Mouse (Mus musculus) heart, embryonic 11.5 days (tissue): ENCODE results near the gene Polr3g. TPM values are rescaled to one million over a fixed set of nuclear protein-coding genes. Genes with fewer than 3 reads are reported as not detected.
"Not testable (repeated sequence)": the region's sequence is repeated elsewhere in the genome, so short reads cannot be mapped to it uniquely, and the experiment has no call there.

Source experiments
- ATAC-seq: fragments of 200-750 bp; cut with Nextera tagmentation; replicated peaks from 2 replicates; pipeline ENCODE4 v1.8.0; 2017; ENCODE audit warnings: moderate library complexity; ENCODE audit not compliant: insufficient number of reproducible peaks, low FRiP score, low TSS enrichment
- H3K27ac ChIP-seq: fragments of 300-500 bp; sonication (generic); 2 replicates; pipeline ENCODE4 v1.5.1; 2014; ENCODE audit warnings: mild to moderate bottlenecking, low read depth, low read length
- H3K27me3 ChIP-seq: fragments of 300-500 bp; sonication (generic); 2 replicates; pipeline ENCODE4 v1.6.1; 2014; ENCODE audit warnings: mild to moderate bottlenecking, low read length, mixed read lengths; ENCODE audit not compliant: control insufficient read depth, insufficient read depth
- H3K36me3 ChIP-seq: fragments of 300-500 bp; sonication (generic); 2 replicates; pipeline ENCODE4 v1.6.1; 2014; ENCODE audit warnings: mild to moderate bottlenecking, low read length, moderate library complexity, mixed read lengths; ENCODE audit not compliant: control insufficient read depth, insufficient read depth
- H3K4me1 ChIP-seq: fragments of 300-500 bp; sonication (generic); 2 replicates; pipeline ENCODE4 v1.6.1; 2014; ENCODE audit warnings: low read length; ENCODE audit not compliant: control insufficient read depth, insufficient read depth
- H3K4me2 ChIP-seq: fragments of 300-500 bp; sonication (generic); 2 replicates; pipeline ENCODE4 v1.6.1; 2014; ENCODE audit warnings: mild to moderate bottlenecking, moderate library complexity
- H3K4me3 ChIP-seq: fragments of 300-500 bp; sonication (generic); 2 replicates; pipeline ENCODE4 v1.5.1; 2014; ENCODE audit warnings: low read depth, low read length
- H3K9ac ChIP-seq: fragments of 300-500 bp; sonication (generic); 2 replicates; pipeline ENCODE4 v1.6.1; 2014; ENCODE audit warnings: mild to moderate bottlenecking, low read depth, low read length, moderate library complexity
- H3K9me3 ChIP-seq: fragments of 300-500 bp; sonication (generic); replicated peaks from 2 replicates; pipeline ENCODE4 v1.6.1; 2016; ENCODE audit warnings: low read length; ENCODE audit not compliant: control insufficient read depth
- WGBS: fragments of 180-500 bp; shearing (Covaris S2); extraction: QIAGEN DNeasy Blood & Tissue Kit; methylation state at CpG from one replicate; pipeline ENCODE4 v1.1.7; 2014; ENCODE audit not compliant: insufficient replicate concordance; 5-methylcytosine and 5-hydroxymethylcytosine counted together
- polyA plus RNA-seq: library from polyadenylated mRNA; unstranded; fragments of >200 nt; fragmentation: Nextera tagmentation; extraction: Ambion mirVana; gene quantifications from 2 replicates; pipeline ENCODE4 v1.2.1, GENCODE M21; 2014

Gene Polr3g
- polyA plus RNA-seq, 1 experiment from 2014 or later: 26.2 TPM

DNA sequence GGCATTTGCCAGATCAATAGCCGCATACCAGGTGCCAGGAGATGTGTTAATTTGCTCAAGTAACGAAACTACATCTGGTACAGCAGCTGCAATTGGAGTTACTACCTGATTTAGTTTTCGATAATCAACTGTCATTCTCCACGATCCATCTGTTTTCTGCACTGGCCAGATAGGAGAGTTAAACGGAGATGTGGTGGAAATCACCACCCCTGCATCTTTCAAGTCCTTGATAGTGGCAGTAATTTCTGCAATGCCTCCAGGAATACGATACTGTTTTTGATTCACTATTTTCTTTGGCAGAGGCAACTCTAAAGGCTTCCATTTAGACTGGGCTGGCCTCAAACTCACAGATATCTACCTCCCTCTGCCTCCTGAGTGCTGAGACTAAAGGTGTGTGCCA, 60.4 kb downstream of the Polr3g start:
- H3K4me3 ChIP-seq, H3K4me1 ChIP-seq, ATAC-seq, H3K9me3 ChIP-seq, H3K36me3 ChIP-seq, H3K4me2 ChIP-seq, H3K27me3 ChIP-seq, H3K9ac ChIP-seq, H3K27ac ChIP-seq: not testable (repeated sequence)
- 66% methylated on average over 5 of the region's 6 CpGs for WGBS

DNA sequence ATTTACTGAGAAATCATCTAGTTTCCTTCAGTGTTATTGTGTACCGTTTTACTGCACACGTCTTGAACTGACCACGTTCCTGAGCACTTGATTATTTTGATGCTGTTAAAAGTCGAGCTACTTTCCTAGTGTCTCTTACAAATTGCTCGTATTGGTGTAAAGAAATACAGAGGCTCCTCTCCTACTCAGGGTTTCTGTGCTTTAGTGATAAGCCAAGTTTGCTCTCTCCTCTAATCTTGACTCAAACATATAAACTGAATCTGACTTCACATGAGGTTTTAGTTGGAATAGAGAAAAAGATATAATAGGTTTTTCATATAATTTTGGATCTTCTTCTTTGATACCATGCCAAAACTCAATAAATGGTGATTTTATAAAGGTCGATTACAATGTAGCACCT, 64.5 kb downstream of the Polr3g start:
- Histone ChIP-seq H3K27me3 (no peaks in the 10 kb centered on the region), H3K4me2 (no peak overlapping the region), H3K27ac (no peak overlapping the region), H3K9me3 (no peaks in the 10 kb centered on the region), H3K4me1 (peaks cover 8% of the 10 kb centered on the region; the same call in 1 of the 2 replicates), H3K9ac (no peak overlapping the region), H3K36me3 (no peaks in the 10 kb centered on the region), H3K4me3 (no peak overlapping the region)
- WGBS: 82% methylated on average over 6 of the region's 6 CpGs
- no peak for ATAC-seq

DNA sequence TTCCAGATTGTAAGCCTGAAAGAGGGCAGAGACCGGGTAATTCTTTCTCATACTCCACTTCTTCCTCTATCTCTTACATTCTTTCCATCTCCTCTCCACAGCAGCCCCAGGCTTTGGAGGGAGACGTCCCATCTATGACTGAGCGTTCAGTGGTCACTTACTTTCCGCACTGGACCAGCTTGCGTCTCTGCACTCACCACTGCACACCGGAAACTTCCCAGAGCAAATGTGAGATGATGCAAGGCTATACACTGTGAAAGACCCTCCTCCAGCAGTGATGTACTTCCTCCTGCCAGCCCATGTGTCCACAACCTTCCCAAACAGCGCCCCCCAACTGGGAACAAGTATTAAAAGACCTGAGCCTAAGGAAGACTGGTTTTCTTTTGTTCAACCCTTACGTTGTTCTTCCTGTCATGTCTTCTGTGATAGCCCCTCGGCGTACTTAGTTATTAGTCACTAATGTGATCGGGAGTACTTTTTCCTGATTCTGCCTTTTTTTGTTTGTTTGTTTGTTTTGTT, 66.7 kb downstream of the Polr3g start:
- Histone ChIP-seq H3K27me3 (no peaks in the 10 kb centered on the region), H3K4me3 (no peak overlapping the region), H3K9me3 (no peaks in the 10 kb centered on the region), H3K27ac (no peak overlapping the region), H3K9ac (no peak overlapping the region), H3K36me3 (no peaks in the 10 kb centered on the region), H3K4me2 (no peak overlapping the region), H3K4me1 (peaks cover 8% of the 10 kb centered on the region; the same call in 1 of the 2 replicates)
- WGBS: 83% methylated on average over 11 of the region's 11 CpGs
- no peak for ATAC-seq

DNA sequence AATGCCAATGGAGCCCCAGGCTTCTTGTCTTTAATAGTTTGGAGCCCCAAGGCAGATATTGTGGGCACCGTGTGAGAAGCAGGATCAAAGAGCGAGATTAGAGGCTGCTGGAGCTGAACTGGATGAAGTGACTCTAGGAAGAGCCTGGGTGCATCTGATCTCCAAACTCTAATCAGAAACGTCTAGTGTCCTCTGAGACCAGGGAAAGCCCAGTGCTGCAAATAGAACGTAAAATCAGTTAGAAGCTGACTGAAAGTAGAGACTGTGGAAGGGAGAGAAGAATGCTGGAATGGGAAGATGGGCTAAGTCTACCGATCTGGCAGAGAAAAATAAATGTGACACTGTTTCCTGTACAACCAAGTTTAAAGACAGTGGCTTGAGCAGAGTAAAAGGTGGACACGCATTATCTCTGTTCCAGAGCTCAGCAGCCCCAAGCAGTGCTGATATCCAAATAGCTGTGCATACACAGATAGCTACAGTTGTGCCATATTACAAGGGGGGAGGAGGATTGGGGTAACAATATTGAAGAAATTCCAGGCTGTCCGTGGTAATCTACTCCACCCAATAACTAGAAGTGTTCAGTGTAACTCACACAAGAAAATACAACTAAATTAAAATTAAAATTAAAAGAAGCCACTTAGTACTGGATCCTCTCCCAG, 68.2 kb downstream of the Polr3g start:
- Histone ChIP-seq H3K27ac (no peak overlapping the region), H3K27me3 (no peaks in the 10 kb centered on the region), H3K4me3 (no peak overlapping the region), H3K4me1 (peaks cover 8% of the 10 kb centered on the region; the same call in 1 of the 2 replicates), H3K36me3 (no peaks in the 10 kb centered on the region), H3K9me3 (no peaks in the 10 kb centered on the region), H3K9ac (no peak overlapping the region), H3K4me2 (peak overlapping the region; percentile 14)
- peak; percentile 69 for ATAC-seq
- WGBS: 32% methylated on average over 7 of the region's 7 CpGs

DNA sequence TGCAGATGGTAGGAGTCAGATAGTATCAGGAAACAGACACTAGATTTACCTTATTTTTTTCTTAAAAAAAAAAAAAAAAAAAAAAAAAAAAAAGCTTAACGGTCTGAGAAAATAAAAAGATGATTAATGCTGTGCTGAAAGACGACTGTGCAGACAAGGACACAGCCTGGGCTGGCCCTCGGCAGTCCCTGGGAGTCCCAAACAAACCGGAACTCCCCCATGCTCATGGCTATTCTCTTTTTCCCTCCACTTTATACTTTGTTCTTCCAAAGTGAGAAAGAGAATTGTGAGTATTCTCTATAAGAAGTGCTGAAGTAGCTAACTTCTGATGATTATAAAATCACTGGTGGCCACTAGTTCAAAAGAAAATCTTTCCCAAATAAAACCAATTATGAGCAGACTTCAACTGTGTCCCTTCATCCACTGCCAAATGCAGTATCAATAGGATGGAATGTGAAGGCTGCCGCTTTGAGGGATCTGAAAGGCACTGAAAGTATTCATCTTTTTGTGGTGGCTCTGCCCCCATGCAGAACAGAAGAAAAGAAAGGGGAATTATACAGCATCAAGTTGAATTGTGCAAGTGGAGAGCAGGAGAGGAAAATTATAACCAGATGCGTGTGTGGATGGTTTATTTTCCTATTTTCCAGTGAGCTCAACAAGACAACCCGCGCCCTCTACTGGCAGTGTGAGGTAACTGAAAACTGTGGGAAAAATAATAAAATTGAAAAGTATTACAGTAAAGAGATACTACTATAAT, 69.3 kb downstream of the Polr3g start:
- no peak for ATAC-seq
- Histone ChIP-seq H3K36me3 (no peaks in the 10 kb centered on the region), H3K4me2 (peak overlapping the region; percentile 48; the same call in 1 of the 2 replicates), H3K9ac (no peak overlapping the region), H3K27ac (no peak overlapping the region), H3K27me3 (no peaks in the 10 kb centered on the region), H3K4me3 (no peak overlapping the region), H3K4me1 (peaks cover 8% of the 10 kb centered on the region; the same call in 1 of the 2 replicates), H3K9me3 (no peaks in the 10 kb centered on the region)
- 19% methylated on average over 8 of the region's 8 CpGs for WGBS

DNA sequence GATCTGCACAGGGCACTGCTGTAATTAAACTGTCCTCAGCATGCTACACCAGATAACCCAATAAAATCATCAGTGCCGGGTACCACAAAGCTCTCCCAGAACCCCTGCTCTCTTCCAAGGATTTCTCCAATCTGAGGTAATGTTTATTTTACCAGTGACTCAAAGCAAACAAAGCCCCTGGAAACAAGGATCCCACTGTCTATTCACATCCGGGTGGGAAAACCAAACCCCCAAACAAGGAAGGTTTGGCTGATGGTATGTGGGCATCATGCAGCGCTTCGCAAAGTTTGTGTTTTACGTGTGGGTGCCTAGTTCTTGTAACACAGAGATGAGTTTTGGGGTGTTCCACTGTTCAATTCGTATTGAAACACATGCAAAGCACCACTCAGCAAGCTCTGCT, 69.9 kb downstream of the Polr3g start:
- Histone ChIP-seq H3K9ac (no peak overlapping the region), H3K4me3 (no peak overlapping the region), H3K4me1 (peaks cover 8% of the 10 kb centered on the region; the same call in 1 of the 2 replicates), H3K4me2 (no peak overlapping the region; the same call in 1 of the 2 replicates), H3K27me3 (no peaks in the 10 kb centered on the region), H3K36me3 (no peaks in the 10 kb centered on the region), H3K27ac (no peak overlapping the region), H3K9me3 (no peaks in the 10 kb centered on the region)
- ATAC-seq: no peak
- 42% methylated on average over 6 of the region's 6 CpGs for WGBS

DNA sequence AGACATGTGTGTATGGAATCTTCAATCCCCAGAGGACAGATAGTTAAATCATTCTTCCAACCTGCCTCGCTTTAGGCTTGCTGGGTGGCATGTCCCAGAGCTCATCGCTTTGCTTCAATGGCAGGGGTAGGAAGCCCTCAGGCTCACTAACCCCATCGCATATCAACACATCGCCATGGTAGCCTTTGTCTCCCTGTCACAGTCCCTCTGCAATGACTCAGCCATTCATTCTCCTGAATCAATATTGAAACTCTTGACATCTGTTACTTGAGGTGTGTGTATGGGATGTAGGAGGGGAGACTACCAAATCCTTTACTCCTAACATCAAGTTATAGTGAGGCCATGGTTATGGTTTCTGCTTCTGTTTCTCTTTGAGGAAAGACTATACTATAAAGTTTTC, 71.2 kb downstream of the Polr3g start:
- 45% methylated on average over 4 of the region's 4 CpGs for WGBS
- Histone ChIP-seq H3K9ac (no peak overlapping the region), H3K27ac (no peak overlapping the region), H3K9me3 (no peaks in the 10 kb centered on the region), H3K4me2 (no peak overlapping the region), H3K27me3 (peaks cover under 1% of the 10 kb centered on the region; the same call in 1 of the 2 replicates), H3K4me1 (peaks cover 8% of the 10 kb centered on the region; the same call in 1 of the 2 replicates), H3K4me3 (no peak overlapping the region), H3K36me3 (no peaks in the 10 kb centered on the region)
- ATAC-seq: no peak

DNA sequence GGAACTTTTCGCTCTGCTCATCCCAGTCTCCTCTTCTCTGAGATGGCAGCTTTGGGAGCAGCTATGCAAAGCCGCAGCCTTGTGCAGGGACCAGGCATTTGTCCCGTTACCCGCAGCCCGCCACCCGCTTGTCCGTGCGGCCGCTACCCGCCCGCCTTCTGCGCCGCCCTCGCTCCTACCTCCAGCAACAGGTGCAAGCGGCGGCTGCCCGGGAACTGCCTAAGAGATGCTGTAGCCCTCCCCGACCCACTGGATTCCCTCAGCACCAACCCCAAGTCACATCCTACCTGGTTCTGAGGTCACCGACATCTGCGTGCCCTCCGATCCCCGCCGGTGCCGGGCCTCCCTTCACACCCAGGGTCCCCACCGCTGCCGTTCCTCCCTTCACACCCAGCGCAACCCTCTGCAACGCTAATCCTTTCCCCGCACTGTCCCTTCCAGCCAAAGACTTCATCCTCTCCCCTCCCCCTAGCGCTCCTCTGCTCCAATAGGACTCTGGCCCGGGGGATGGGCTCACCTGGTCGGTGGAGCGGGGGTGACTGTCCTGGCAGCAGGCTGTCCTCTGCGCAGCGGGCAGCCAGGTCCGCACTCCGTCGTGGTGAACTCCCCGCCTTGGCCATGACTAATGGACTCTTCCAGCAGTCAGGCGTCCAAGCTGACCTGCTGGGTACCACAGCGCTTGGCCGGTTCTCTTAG, 77.9 kb downstream of the Polr3g start, which contains the start of gene Adgrv1:
TSS of gene Adgrv1 (minus strand) at position 435 of the 696 bp plus-strand sequence.
- Histone ChIP-seq H3K4me3 (peak within 1 kb of the TSS; percentile 55), H3K27me3 (peaks cover 10% of the 10 kb centered on the region; the same call in 1 of the 2 replicates), H3K4me1 (no peaks in the 10 kb centered on the region; the same call in 1 of the 2 replicates), H3K27ac (no peak within 1 kb of the TSS), H3K4me2 (peak within 1 kb of the TSS; percentile 91), H3K9me3 (no peaks in the 10 kb centered on the region), H3K36me3 (no peaks in the 10 kb centered on the region), H3K9ac (peak within 1 kb of the TSS; percentile 56; the same call in 1 of the 2 replicates)
- ATAC-seq: peak; percentile 94
- WGBS: 1% methylated on average over 42 of the region's 42 CpGs
